Mouse (Mus musculus) fibroblast of lung, adult 2 months (primary cell): ENCODE results near the gene Plekhg3.

Experiments used
- DNase-seq: peaks from one replicate; pipeline ENCODE4 v3.0.0-alpha.2; 2011; ENCODE audit warnings: low read depth

Plekhg3 gene

DNA sequence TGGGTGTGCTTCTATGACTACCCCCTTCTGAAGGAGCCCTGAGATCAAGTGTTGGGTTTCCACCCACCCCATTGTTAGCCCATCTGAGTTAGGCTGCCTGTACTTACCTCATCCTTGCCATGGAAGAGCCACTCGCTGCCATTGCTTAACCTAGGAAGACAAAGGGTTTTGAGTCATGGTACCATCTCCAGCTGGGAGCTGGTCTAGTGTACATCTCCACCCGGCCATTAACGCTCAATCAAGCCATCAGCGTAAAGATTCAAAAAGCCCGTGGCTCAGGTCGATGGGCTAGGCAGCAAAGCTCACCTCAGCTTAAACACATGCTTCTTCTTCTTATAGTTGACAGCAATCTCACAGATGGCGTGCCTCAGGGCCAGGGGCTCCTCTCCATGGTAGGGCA is 52.8 kb downstream of the Plekhg3 start:
- no peak for DNase-seq

DNA sequence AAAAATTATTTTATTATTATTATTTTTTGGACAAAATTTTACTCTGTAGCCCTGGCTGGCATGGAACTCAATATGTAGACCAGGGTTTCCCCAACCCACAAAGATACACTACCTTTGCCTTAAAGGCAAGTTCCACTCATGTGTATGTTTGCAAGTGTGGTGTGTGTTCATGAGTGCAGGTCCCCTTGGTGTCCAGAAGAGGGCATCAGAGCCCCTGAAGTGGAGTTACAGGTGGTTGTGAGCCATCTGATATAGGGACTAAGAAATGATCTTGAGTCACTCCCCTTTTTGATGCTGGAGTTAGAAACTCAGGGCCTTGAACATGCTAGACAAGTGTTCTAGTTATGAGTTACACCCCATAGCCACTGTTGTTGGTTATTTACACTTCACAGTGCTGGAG is 54.3 kb downstream of the Plekhg3 start:
- no peak for DNase-seq

DNA sequence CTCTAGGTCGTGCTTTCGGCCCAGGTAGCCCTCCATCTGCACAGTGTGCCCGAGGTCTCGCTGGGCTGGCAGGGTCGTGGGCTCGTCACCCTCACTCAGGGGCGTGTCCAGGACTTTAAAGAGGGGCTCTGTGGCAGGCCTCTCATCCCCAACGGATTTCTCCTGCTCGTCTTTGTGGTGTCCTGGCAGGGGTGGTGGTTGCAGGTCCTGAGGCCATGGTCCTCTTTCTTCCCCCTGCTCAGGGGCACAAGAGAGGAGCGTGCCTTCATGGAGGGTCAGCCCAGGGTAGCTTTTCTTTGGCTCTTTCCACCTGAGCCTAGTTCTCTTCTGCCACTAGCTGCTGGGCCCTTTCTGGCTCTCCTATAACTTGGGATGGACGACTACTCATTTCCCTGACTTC is 56.7 kb downstream of the Plekhg3 start:
- no peak for DNase-seq

DNA sequence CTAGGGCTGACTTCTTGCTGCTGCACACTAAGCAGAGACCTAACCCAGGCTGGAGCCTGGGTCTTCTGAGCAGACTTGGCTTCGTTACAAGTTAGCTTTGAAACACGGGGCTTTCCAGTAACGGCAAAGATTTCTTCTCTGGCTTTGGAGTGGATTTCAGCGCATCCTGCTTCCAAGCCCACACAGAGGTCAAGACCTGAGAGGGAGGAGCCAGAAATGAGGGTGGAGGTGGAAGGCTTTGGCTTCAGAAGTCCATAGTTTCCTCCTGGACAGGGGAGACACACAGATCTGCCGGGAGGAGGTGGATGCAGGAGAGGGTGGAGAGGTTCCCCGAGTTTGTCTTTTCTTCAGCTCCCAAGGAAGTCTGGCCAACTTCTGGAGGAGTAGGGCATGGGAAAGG is 58.8 kb downstream of the Plekhg3 start:
- DNase-seq = peak; percentile 59

DNA sequence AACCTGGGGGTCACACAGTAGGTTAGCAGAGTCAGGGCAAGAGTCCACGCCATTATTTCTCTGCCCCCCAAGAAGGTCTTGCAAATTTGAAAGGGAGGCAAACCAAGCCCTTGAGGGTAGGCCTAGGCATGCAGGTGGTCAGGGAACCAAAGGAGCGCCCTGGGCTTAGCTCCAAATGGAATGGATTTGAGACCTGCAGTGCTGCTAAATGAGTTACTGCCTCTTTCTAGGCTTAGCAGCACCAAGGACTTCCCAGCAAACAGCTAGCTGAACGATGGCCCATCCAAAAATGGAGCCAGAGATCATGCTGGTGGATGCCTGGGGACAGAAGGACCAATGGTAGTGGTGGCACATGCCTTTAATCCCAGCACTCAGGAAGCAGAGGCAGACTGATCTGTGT is 60.3 kb downstream of the Plekhg3 start:
- DNase-seq = no peak

DNA sequence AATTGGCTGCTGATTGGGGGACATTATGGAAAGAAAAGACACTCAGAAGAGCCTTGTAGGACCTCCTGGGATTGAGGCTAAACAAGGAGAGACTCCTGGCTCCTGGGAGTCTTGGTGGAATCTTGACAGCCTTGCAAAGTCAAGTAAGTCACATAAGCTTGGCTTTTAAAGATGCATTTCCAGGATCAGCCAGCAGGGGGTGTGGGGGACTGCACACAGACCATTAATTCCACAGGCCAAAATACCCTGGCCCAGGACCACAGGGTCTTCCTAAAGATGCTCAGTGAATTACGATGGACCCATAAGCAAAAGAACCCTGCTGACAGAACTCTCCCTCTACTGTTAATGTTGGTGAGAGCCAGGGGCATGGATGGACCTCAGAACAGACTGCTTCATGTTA is 61.5 kb downstream of the Plekhg3 start:
- no peak for DNase-seq

DNA sequence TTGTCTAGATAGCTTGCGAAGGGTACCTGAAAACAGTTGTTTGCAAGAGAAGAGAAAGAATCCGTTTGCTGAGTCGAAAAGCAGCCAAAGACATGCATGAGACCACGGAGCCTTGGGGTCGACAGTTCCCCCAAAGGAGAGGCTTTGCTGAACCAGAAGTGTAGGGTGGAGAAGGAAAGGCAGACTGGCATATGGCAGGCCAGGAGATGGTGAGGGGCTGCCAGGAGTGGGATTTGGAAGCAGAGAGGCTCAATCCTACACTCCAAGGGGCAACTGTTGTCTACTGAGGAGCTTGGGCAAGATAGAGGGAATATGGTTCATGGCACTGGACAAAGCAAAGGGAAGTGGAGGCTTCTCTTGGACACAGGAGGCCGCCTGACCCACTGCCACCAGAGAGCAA is 62.6 kb downstream of the Plekhg3 start:
- DNase-seq = no peak

DNA sequence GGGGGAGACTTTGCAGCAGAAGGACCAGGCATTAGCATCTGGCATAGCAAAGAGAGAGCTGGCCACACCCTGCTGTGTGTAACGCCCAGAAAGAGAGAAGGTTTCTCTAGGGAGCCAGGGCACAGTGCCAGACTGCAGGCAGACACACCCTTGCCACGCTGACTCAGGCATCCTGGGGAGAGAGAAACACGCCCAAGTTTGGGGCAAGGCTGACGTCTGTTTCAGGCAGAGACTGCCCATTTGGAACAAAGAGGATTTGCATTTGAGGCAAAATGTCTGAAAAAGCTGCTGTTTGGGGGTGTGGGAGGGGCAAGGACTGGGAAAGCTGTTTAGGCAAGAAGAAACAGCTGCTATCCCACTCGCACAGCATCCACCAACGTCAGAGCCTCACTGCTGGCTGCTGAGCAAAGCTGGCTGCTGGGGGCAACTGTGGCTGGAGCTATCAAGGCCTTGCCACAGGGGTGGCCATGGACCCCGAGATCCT is 63.2 kb downstream of the Plekhg3 start:
- DNase-seq = peak; percentile 94

DNA sequence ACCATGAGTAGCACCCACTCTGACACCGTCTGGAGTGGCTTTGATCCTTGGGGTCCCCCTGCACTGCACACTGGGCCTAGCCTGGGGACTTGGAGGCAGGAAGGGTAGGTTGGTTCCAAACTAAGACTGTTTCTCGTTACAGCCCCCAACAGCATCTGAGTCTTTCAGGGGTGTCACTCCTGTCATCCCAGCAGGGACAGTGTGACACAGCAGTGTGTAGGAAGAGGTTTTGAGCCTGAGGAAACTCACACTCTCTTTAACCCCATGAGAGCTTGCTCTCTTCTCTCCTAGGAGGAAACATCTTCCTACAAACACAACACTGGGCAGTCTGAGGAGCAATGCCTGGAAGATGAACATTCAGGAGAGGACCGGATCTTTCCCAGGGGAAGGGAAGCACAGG is 63.9 kb downstream of the Plekhg3 start:
- DNase-seq = no peak

DNA sequence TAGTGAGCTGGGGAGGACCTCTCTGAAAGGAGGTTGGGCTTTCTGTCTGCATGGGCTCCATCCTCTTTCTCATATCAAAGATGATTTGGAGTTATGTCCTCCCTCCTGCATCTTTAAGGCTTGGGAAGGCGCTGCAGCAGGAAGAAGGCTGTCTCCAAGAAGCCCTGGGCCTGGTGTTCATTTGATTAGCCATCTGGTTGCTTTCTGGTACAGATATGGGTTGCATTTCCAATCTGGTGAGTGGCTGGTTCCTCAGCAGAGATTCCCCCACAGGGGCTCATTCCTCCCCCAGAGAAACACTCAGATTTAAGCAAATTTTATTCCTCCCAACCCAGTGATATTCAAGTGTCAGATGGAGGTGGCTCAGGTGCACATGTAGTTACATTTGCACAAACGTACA is 65.1 kb downstream of the Plekhg3 start:
- DNase-seq = no peak

DNA sequence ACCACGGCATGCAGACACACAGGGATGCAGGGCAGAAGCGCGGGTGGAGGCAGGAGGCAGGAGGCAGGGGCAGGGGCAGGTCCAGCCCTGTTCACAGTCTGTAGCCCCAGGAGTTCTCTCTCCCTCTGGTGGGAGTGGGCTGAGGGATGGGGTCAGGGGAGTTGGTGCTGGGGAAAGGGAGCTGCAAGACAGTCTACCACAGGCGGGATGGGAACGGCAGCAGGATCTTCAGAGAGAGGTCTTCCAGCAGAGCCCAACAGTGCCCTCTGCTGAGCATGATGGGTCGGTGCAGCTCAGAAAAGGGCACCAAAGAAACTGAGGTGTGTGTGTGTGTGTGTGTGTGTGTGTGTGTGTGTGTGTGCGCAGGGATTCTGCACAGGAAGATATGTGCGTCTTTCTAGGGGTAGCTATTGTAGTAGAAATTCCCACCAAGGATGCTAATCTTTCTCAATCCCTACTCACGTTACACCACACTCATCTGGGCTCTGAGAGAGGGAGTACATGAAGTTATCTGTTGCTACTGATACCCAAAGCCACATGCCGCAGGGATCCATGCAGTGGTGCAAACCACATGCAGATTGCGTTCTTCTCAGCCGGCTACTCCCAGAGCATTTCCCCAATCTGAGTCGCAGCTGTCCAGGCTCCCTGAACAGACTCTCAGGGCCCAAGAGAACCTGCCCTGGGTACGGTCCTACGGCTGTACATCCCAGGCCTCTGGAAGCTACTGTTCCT is 65.8 kb downstream of the Plekhg3 start:
- no peak for DNase-seq

DNA sequence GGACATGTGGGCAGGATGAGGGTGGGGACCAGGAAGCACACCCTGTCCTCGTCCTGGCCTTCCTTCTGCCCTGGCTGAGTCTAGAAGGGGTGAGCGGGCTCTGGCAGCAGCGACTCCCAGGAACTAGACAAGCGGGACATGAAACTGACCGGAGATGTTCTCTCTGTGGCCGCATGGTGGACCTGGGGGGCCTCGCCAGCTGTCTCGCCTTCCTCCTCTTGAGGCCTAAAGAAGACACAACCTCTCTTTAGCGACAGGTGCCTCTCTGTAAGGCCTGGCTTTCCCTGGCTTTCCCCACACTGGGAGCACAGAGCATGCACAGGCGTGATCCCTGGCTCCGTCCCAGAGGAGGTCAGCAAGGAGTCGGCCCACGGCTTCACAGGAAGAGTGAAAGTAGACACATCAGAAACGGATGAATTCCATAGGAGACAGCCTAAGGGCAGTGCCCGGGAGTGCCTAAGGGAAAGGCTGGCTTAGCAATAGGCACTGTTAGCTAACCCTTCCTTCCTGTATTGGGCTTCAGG is 66.9 kb downstream of the Plekhg3 start:
- no peak for DNase-seq

DNA sequence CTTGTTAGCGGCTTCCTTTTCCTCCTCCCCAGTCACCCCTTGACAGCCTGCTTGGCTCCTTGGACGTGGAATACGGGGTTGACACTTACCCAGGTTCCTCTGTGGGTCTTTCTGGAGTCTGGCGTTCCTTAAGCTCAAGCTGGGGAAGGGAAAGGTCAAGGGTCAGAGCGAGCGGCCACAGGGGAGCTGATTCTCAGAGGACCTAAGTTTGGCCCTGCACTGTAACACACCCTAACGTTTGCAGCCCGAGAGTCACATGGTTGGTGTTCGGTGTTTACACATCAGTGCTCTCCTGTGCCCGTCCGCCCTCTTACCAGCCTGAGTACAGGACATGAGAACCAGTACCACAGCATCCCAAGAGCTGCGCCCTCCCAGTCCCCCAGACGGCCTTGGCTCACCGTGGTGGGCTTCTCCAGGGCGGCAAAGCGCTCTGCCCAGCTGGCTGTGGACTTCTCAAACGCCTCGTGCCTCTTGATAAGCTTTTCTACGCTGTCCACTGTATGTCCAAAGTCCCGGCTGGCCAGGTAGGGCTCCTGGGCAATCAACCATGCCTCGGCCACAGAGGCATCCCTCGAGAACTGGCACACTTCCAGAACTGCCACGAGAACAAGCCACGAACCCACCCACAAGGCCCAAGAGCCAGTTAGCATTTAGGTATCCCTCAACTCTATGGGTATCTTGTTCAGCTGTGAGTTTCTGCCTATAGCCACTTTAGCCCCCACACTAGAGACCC is 67.7 kb downstream of the Plekhg3 start:
- DNase-seq = no peak

DNA sequence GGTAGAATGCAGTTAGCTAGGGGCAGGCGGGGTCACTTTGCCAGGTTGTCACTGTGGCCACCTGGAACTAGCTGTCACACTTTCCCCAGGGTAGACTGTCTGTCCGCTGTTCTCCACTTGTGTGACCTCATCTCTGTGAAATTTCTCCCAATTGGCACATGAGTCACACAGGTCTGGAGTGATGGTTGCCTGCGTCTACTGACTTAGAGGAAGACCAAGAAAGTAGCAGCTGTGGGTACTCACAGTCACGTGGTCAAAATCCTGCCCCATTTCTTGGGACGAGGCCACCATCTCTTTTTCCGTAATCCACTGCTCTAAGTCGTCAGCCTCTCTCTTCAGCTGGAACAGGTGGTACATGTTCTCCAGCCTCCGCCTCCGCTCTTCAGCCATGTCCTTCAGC is 73.1 kb downstream of the Plekhg3 start:
- no peak for DNase-seq

DNA sequence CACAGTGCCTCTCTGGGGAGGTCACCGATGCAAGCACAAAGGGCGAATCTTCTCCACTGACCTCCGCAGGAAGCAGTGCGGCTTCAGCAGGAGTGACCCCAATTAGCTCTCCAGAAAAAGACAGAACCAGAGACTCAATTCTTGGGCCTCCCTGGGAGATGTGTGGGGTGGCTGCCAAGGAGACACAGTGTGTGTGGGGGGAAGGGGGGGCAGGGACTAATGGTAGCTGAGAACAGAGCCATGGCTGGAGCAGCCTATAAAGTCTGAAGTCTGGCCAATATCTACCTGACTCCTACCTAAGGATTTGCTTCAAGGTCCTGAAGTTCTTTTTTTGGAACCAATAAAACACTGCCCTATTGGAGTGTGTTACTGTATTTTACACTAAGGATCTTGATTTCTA is 73.9 kb downstream of the Plekhg3 start:
- DNase-seq = no peak

DNA sequence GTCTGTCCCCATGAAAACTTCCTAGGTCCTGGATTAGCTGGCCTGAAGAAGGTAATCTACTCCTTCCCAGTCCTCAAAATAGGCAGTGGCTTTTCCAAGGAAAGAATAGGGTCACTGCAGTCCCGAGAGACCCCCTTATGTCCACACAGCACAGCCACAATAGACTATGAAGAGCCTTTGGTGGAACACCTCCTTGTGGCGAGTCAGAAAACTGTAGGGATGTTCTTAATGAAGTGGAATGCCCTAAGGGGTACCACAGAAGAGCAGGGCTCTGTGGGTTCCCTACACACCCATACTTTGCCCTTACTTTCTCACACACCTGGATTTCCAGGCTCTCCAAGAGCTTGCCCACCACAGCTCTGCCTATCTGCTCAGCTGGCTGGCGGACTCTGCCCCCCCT is 75.1 kb downstream of the Plekhg3 start:
- DNase-seq = no peak

DNA sequence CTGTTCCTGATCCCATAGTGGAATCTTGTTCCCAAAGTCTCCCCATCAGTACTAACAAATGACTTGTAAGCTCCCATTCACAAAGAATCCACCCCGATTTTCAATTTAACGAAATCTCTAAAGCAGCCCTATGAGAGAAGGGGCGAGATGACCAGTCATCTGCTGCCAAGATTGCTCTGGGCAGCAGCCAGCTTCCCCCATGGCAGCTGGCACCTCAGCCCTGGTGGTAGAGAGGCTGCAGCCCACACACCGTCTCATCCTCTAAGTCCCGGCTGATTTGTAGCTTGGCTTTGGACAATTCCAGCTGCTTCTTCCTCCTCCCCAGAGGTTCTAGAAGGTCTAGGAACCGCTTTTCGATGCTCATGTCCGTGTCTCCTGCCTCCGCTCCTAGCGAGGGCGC is 77.5 kb downstream of the Plekhg3 start:
- DNase-seq = no peak

DNA sequence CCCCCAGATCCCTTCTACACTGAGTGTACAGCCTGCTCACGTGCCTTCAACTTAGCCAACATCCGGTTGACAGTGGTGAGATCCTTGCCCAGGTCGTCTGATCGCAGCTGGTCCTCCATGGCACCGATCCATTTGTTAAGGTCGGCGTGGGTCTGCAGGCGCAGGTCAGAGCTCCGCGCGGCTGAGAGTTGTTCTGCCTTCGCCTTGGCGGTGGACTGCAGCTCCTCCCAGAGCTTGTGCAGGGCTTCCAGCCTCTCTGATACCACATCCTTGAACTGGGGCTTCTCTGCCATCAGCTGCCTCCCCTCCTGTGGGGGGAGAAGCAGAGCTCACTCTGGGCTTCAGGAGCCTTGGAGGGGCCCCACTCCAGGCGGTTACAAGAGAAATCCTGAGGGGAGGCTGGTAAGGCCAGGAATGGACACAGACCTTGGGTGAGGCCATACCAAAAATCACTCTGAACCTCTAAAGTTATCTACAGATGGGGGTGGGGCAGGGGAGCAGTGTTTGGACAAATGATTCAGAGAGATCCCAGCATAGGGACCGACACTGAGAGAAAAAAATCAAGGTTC is 78.4 kb downstream of the Plekhg3 start:
- no peak for DNase-seq

DNA sequence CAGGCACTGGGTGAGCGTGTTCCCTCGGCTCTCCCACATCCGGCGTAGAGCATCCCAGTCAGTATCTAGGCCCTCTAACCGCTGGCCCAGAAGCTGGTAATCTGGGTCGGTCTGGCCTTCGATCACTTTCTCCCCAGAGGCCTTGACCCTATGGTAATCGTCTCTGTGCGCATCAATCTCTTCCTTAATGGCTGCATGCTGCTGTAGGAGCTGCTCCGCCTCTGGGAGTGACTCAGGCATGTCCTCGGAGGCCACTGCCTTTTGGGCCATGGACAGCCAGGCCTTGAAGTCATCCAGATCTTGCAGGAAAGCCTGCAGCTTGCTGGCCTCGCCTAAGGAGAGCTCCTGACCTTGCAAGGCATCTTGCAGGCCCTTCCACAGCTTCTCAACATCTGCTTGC is 81.9 kb downstream of the Plekhg3 start:
- DNase-seq = no peak

DNA sequence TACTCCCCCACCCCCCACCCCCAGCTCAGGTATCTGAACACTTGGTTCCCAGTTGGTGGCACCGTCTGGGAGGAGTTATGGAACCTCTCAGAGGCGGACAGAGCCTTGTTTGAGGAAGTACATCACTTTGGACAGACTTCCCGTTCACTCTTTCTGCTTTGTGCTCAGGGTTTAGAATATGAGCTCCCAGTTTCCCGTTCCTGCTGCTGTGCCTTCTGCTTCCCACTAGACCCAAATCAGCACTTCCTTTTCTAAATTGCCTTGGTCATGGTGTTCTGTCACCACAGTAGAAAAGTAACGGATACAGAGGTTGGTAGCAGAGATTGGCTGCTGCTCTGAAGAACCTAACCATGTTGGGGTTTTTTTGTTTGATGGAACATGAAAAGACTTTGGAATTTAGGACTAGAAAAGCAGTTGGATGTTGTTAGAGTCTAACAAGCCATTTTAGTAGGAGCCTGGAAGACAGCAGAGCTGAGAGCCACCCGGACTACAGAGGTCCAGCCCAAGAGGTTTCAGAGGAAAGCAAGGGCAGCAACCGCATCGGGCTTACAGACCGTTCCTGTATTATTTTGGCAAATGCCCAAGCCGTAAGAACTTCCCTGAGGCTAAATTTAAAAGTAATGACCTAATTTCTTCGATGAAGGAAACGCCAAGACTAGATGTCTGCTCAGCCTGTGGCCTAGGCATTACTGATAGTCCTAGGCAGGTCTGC is 84.3 kb downstream of the Plekhg3 start:
- no peak for DNase-seq

DNA sequence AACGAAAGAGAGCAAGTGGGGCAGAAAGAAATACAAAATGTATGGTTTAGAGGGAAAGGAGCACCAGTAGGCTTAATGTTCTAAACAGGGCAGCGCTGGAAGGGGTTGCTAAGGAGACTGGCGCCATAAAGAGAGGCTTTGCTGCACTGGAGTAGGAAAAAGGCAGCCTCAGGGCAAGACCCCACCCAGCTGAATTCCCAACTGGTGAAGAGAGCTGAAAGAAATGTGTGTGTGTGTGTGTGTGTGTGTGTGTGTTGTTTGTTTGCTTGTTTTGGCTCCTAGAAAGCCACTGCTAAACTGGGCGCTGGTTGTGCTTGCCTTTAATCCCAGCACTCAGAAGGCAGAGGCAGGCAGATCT is 84.9 kb downstream of the Plekhg3 start:
- no peak for DNase-seq

DNA sequence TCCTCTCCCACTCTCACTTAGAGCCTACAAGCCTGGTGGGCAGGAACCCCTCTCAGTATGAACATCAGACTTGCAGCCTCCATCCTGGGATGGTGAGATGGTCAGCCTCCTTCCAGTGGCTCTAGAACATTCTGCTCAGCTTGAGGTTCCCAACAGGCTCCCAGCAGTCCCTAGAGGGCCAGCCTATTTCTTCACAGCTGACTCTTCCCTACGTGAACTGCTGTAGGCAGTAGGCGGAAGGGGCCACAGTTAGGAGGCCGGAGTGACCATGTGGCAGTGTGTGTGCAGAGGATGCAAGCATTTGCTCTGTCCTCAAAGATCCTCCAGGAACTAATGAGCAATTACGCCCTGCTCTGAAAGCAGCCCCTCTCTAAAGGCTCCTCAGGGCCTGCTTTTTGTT is 87.5 kb downstream of the Plekhg3 start:
- no peak for DNase-seq

DNA sequence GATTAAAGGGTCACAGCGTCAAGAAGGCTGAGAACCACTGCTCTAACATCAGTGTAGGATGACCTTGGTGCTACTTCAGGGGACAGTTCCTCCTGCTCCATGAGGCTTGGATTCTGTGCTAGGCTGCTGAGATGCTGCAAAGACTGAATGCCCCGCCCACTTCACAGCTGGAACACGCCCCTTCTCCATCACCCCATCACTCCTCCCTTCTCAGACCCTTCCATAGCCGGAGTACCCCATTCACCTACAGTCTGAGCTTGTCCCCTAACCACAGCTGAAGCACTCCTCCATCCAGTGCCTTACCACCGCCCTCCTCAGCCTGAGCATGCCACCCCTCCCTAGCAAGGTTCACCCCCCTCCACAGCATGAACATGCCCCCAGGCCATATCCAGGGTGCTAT is 89.2 kb downstream of the Plekhg3 start:
- DNase-seq = no peak
